18 mouse cellular contexts compared by ENCODE assay signal in genomic region chr3:63637913-63638312, GRCm38 (mm10).
A peak's percentile ranks its signal among the peaks of the same experiment; 100 is the strongest.
DNase-seq lines count a peak whose midpoint lies in the region.
"Had no signal": no experiment of that assay in that cellular context is flagged by ENCODE, and none has a peak within 500 bp of the region (broad histone marks: within the 10 kb centered on the region; RNA-seq: fewer than 3 reads in every experiment).

No protein-coding gene starts in this region.

- intact Hi-C loops in left cerebral cortex, postnatal 14 days (cut with DNase I): no loop called here

- peak; percentile 3 to 31 for DNase-seq in frontal cortex, adult 2 months (ENCODE audit: extremely low spot score in 1 of 2, low spot score in 1 of 2)
- DNase-seq in frontal cortex, postnatal 10 days (ENCODE audit: low spot score in 2 of 2): no peak
- DNase-seq in left cerebral cortex, postnatal 14 days (ENCODE audit: low spot score in 2 of 2): peak; percentile 7 to 10
- no peak for DNase-seq in left cerebral cortex, adult 8-10 months (ENCODE audit: low spot score in 2 of 2)
- peak; percentile 4 for DNase-seq in right cerebral cortex, postnatal 25 days
- no peak for DNase-seq in right cerebral cortex, postnatal 14 days
- DNase-seq in telencephalon, adult 2 months (ENCODE audit: low read depth, low spot score): peak; percentile 9
- DNase-seq in cerebellum, postnatal 14 days: no peak
- DNase-seq: adrenal gland, postnatal 14 days; cerebellum, adult 11-12 months; heart, postnatal 36 days; kidney, adult 18-20 months; kidney, postnatal 4 days; left cerebral cortex, postnatal 4 days; lung, embryonic 14.5 days; lung, postnatal 36 days; right cerebral cortex, adult 18-20 months; thymus, adult 2 months had no signal

Comparison
In these comparisons a context has a peak if more than half of its experiments do, and no peak if none do; other contexts are left out.
1. DNase-seq: peak in frontal cortex, adult 2 months (2 of 2), left cerebral cortex, postnatal 14 days (2 of 2), right cerebral cortex, postnatal 25 days (single experiment) and telencephalon, adult 2 months (single experiment); none in frontal cortex, postnatal 10 days (0 of 2), left cerebral cortex, adult 8-10 months (0 of 2), right cerebral cortex, postnatal 14 days (single experiment) and cerebellum, postnatal 14 days (0 of 2).